Mouse (Mus musculus) megakaryocyte, embryonic 14.5 days (primary cell): ENCODE results near the gene Gmppa.

Experiments
- FLI1 ChIP-seq: IDR thresholded peaks from 2 replicates; pipeline ENCODE4 v1.6.1; 2012; ENCODE audit warnings: low read length, inconsistent platforms, mixed read lengths
- GATA1 ChIP-seq: IDR thresholded peaks from 3 replicates; pipeline ENCODE4 v1.6.1; 2012; ENCODE audit warnings: mixed read lengths, low read length, inconsistent platforms, borderline replicate concordance

DNA sequence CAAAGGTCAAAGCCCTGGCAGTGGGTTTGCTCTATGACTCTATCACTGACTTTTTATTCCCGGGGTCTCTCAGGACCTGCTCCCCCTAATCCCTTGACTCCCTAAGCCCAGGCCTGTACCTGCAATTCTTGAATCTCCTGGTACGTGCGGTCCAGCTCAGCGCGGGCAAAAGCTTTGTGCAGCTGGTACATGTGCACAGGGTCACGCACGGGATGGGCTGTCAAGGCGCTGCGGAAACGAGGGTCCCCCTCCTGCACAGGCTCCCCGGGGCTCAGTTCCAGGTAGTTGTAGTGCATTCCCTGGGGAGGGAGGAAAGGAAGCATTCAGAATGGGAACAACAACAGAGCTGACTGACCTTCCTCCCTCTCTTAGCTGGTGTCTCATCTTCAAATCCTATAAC is 40.7 kb downstream of the Gmppa start:
- TF ChIP-seq FLI1: no peak
- no peak for TF ChIP-seq GATA1
